23 mouse cellular contexts compared by ENCODE assay signal in genomic region chr8:11354800-11355451, GRCm38 (mm10). TPM values are rescaled to one million over a fixed set of nuclear protein-coding genes. Genes with fewer than 3 reads are reported as not detected.
DNase-seq lines count a peak whose midpoint lies in the region; ATAC-seq and TF ChIP-seq lines count a peak whose summit lies in the region.
"Had no signal": no experiment of that assay in that cellular context is flagged by ENCODE, and none has a peak within 500 bp of the region (broad histone marks: within the 10 kb centered on the region; RNA-seq: fewer than 3 reads in every experiment).

No protein-coding gene starts in this region.

- 94% methylated on average over 8 of the region's 8 CpGs for WGBS in heart, postnatal 0 days
- 68% methylated on average over 8 of the region's 8 CpGs for WGBS in liver, embryonic 14.5 days (ENCODE audit: insufficient replicate concordance)
- 86% methylated on average over 8 of the region's 8 CpGs for WGBS in liver, embryonic 11.5 days
- 81% methylated on average over 8 of the region's 8 CpGs for WGBS in bone marrow, adult 2 months

- peak; percentile 8 for TF ChIP-seq RAD21 in CH12.LX (IDR thresholded peaks at IDR 0.05; ENCODE audit: low read depth, low read length)

- peaks cover 36% of the 10 kb centered on the region for H3K4me1 ChIP-seq in heart, postnatal 0 days (ENCODE audit: control insufficient read depth, insufficient read depth)
- no peaks in the 10 kb centered on the region for H3K4me1 ChIP-seq in liver, embryonic 14.5 days (replicated peaks; ENCODE audit: control insufficient read depth in 2 of 2, insufficient read depth in 2 of 2, low read length in 1 of 2)
- no peaks in the 10 kb centered on the region for H3K4me1 ChIP-seq in liver, embryonic 11.5 days (replicated peaks; ENCODE audit: control insufficient read depth, insufficient read depth, low read length)
- peaks cover 0 to 14% of the 10 kb centered on the region in 2 experiments; a peak in 1 of 4 replicates for H3K4me1 ChIP-seq in CH12.LX (ENCODE audit: control insufficient read depth in 1 of 2, insufficient read depth in 2 of 2)
- no peaks in the 10 kb centered on the region for H3K4me1 ChIP-seq in bone marrow, adult 2 months (ENCODE audit: control insufficient read depth, insufficient read depth, low read length)
- H3K4me1 ChIP-seq: forebrain, embryonic 15.5 days; liver, embryonic 15.5 days had no signal

- H3K4me3 ChIP-seq in heart, postnatal 0 days (ENCODE audit: low read depth, low read length) = no peak overlapping the region
- H3K4me3 ChIP-seq in liver, embryonic 14.5 days (ENCODE audit: insufficient read depth in 1 of 2, low read depth in 2 of 2, low read length in 2 of 2) = no peak overlapping the region
- H3K4me3 ChIP-seq in liver, embryonic 11.5 days (ENCODE audit: low read depth, low read length) = no peak overlapping the region
- H3K4me3 ChIP-seq in CH12.LX (replicated peaks in 1 of 3; ENCODE audit: low read depth in 2 of 3, low read length in 2 of 3, poor library complexity in 1 of 3) = no peak overlapping the region
- H3K4me3 ChIP-seq in bone marrow, adult 2 months (replicated peaks; ENCODE audit: control insufficient read depth, low read depth, low read length) = no peak overlapping the region
- H3K4me3 ChIP-seq: forebrain, embryonic 15.5 days; hindbrain, embryonic 12.5 days; liver, embryonic 15.5 days; midbrain, embryonic 13.5 days had no signal

- H3K27ac ChIP-seq in heart, postnatal 0 days (ENCODE audit: low read depth) = no peak overlapping the region
- no peak overlapping the region for H3K27ac ChIP-seq in liver, embryonic 14.5 days
- no peak overlapping the region for H3K27ac ChIP-seq in liver, embryonic 11.5 days (ENCODE audit: low read depth, low read length)
- no peak overlapping the region for H3K27ac ChIP-seq in CH12.LX (ENCODE audit: insufficient read depth, low read depth)
- H3K27ac ChIP-seq in bone marrow, adult 2 months (ENCODE audit: control insufficient read depth, insufficient read depth, low read depth, low read length, poor library complexity) = no peak overlapping the region
- H3K27ac ChIP-seq: forebrain, embryonic 15.5 days; hindbrain, embryonic 12.5 days; liver, embryonic 15.5 days; midbrain, embryonic 13.5 days had no signal

- H3K27me3 ChIP-seq in heart, postnatal 0 days (ENCODE audit: control insufficient read depth, insufficient read depth, low read length) = no peaks in the 10 kb centered on the region
- no peaks in the 10 kb centered on the region for H3K27me3 ChIP-seq in liver, embryonic 14.5 days (ENCODE audit: control insufficient read depth, insufficient read depth, low read length)
- no peaks in the 10 kb centered on the region for H3K27me3 ChIP-seq in liver, embryonic 11.5 days (replicated peaks; ENCODE audit: control insufficient read depth, insufficient read depth, low read length)
- H3K27me3 ChIP-seq in CH12.LX (replicated peaks) = peaks cover 9% of the 10 kb centered on the region
- H3K27me3 ChIP-seq: forebrain, embryonic 15.5 days; hindbrain, embryonic 12.5 days; liver, embryonic 15.5 days; midbrain, embryonic 13.5 days had no signal

- H3K4me2 ChIP-seq in heart, postnatal 0 days (ENCODE audit: low read depth, low read length) = no peak overlapping the region
- no peak overlapping the region for H3K4me2 ChIP-seq in liver, embryonic 14.5 days (ENCODE audit: low read depth)
- H3K4me2 ChIP-seq in liver, embryonic 11.5 days = no peak overlapping the region
- H3K4me2 ChIP-seq in CH12.LX (ENCODE audit: insufficient read depth, low read depth, poor library complexity, severe bottlenecking) = no peak overlapping the region
- H3K4me2 ChIP-seq: forebrain, embryonic 15.5 days; hindbrain, embryonic 12.5 days; liver, embryonic 15.5 days; midbrain, embryonic 13.5 days had no signal

- no peaks in the 10 kb centered on the region for H3K79me2 ChIP-seq in CH12.LX (replicated peaks; ENCODE audit: control insufficient read depth, extremely low read depth, insufficient read depth, poor library complexity, severe bottlenecking)

- TF ChIP-seq EP300 in heart, postnatal 0 days (IDR thresholded peaks at IDR 0.05; ENCODE audit: low read depth) = no peak
- no peak for TF ChIP-seq EP300 in liver, embryonic 14.5 days (IDR thresholded peaks at IDR 0.05; ENCODE audit: low read depth)
- TF ChIP-seq EP300 in CH12.LX (IDR thresholded peaks at IDR 0.05; ENCODE audit: low read length) = no peak

- dilution Hi-C loops in CH12.LX (cut with MboI; ENCODE audit: extremely low pct_ligation_motif_present, extremely low pct_unique_long_range_greater_than_20kb, low sequenced_read_pairs) = no loop called here

- H3K9me3 ChIP-seq in heart, postnatal 0 days (replicated peaks; ENCODE audit: control insufficient read depth, low read length) = no peaks in the 10 kb centered on the region
- H3K9me3 ChIP-seq in liver, embryonic 14.5 days (ENCODE audit: control insufficient read depth, low read length) = no peaks in the 10 kb centered on the region
- H3K9me3 ChIP-seq in liver, embryonic 11.5 days (ENCODE audit: control insufficient read depth, low read length) = no peaks in the 10 kb centered on the region
- H3K9me3 ChIP-seq in CH12.LX (replicated peaks; ENCODE audit: low read length) = peaks cover 2% of the 10 kb centered on the region
- H3K9me3 ChIP-seq: forebrain, embryonic 15.5 days; G1E; hindbrain, embryonic 12.5 days; liver, embryonic 15.5 days; midbrain, embryonic 13.5 days had no signal

- TF ChIP-seq POLR2A in CH12.LX (IDR thresholded peaks at IDR 0.05; ENCODE audit: low read depth, low read length) = no peak
- no peak for TF ChIP-seq POLR2A in bone marrow, adult 2 months (IDR thresholded peaks at IDR 0.05; ENCODE audit: borderline replicate concordance, control insufficient read depth, low read depth, low read length)

- in situ Hi-C loops in CH12.LX (cut with MboI; ENCODE audit: low pct_ligation_motif_present, low pct_unique_long_range_greater_than_20kb, low sequenced_read_pairs) = no loop called here

- DNase-seq in heart, postnatal 0 days (ENCODE audit: low spot score) = no peak
- no peak for DNase-seq in heart, adult 18-20 months
- DNase-seq in liver, embryonic 14.5 days (ENCODE audit: low read depth in 3 of 3, low spot score in 3 of 3) = no peak
- no peak for DNase-seq in liver, embryonic 11.5 days (ENCODE audit: low spot score)
- no peak for DNase-seq in CH12.LX (ENCODE audit: extremely low read depth)
- DNase-seq in cerebellum, postnatal 36 days = no peak
- DNase-seq in spleen, postnatal 14 days (ENCODE audit: low spot score in 2 of 2) = no peak
- DNase-seq: adrenal gland, adult 2 months; B cell, adult 2 months; cerebellum, adult 11-12 months; cerebellum, postnatal 25 days; heart, adult 11 months; kidney, adult 11 months; kidney, postnatal 36 days; left cerebral cortex, postnatal 4 days; thymus, adult 18-20 months had no signal

- peaks cover 28% of the 10 kb centered on the region for H3K36me3 ChIP-seq in heart, postnatal 0 days (replicated peaks; ENCODE audit: control insufficient read depth, insufficient read depth, low read length)
- H3K36me3 ChIP-seq in liver, embryonic 14.5 days (replicated peaks; ENCODE audit: control insufficient read depth, insufficient read depth, low read depth) = no peaks in the 10 kb centered on the region
- H3K36me3 ChIP-seq in liver, embryonic 11.5 days (ENCODE audit: control insufficient read depth, insufficient read depth, low read length) = no peaks in the 10 kb centered on the region
- H3K36me3 ChIP-seq in CH12.LX (replicated peaks in 1 of 2; ENCODE audit: control insufficient read depth in 1 of 2, insufficient read depth in 1 of 2, low read length in 1 of 2) = no peaks in the 10 kb centered on the region
- H3K36me3 ChIP-seq: forebrain, embryonic 15.5 days; G1E; hindbrain, embryonic 12.5 days; liver, embryonic 15.5 days; midbrain, embryonic 13.5 days had no signal

- no peak overlapping the region for H3K9ac ChIP-seq in heart, postnatal 0 days (replicated peaks; ENCODE audit: low read depth, low read length)
- no peak overlapping the region for H3K9ac ChIP-seq in liver, embryonic 14.5 days (replicated peaks)
- H3K9ac ChIP-seq in liver, embryonic 11.5 days (ENCODE audit: low read depth, low read length) = no peak overlapping the region
- H3K9ac ChIP-seq in CH12.LX (ENCODE audit: insufficient read depth, low read depth) = no peak overlapping the region
- H3K9ac ChIP-seq: forebrain, embryonic 15.5 days; hindbrain, embryonic 12.5 days; liver, embryonic 15.5 days; midbrain, embryonic 13.5 days had no signal

- ATAC-seq in heart, postnatal 0 days (ENCODE audit: insufficient read depth, low read depth) = no peak
- ATAC-seq in liver, embryonic 14.5 days (ENCODE audit: insufficient read depth) = no peak
- ATAC-seq in liver, embryonic 11.5 days (replicated peaks; ENCODE audit: low FRiP score) = no peak
- ATAC-seq: forebrain, embryonic 15.5 days; midbrain, embryonic 13.5 days had no signal

- TF ChIP-seq CTCF in heart, postnatal 0 days (IDR thresholded peaks at IDR 0.05; ENCODE audit: low read depth) = peak; percentile 34
- TF ChIP-seq CTCF in liver, embryonic 14.5 days (IDR thresholded peaks at IDR 0.05; ENCODE audit: low read depth) = peak; percentile 39; the same call in 1 of the 2 replicates
- TF ChIP-seq CTCF in CH12.LX (conservative IDR thresholded peaks at IDR 0.05 in 1 of 2, IDR thresholded peaks at IDR 0.05 in 1 of 2; ENCODE audit: low read depth in 2 of 2, low read length in 2 of 2) = peak; percentile 15 to 26; a peak in 2 of 4 replicates
- TF ChIP-seq CTCF in bone marrow, adult 2 months (IDR thresholded peaks at IDR 0.05; ENCODE audit: control insufficient read depth, insufficient read depth, low read length) = peak; percentile 28; the same call in 1 of the 2 replicates

RNA-seq across cellular contexts. Expression of gene Col4a1, which starts 42.3 kb away (rescaled TPM):
- total RNA-seq in heart, postnatal 0 days (2014; rRNA removed; ENCODE audit: low replicate concordance) = 921 and 1,061 TPM in 2 replicates
- 163 and 191 TPM in 2 replicates for polyA plus RNA-seq in heart, postnatal 0 days (2015; fragmentation: Nextera tagmentation; extraction: Ambion mirVana)
- total RNA-seq in heart, adult 18-20 months (2021) = 100 to 1,000 TPM; 217 to 274 TPM
- polyA plus RNA-seq in liver, embryonic 14.5 days (2012; rRNA removed) = 15.4 and 16.3 TPM in 2 replicates
- 13.5 and 14.4 TPM in 2 replicates for polyA plus RNA-seq in liver, embryonic 14.5 days (2014; fragmentation: Nextera tagmentation; extraction: Ambion mirVana)
- 40.8 and 45.7 TPM in 2 replicates for polyA plus RNA-seq in liver, embryonic 11.5 days (2014; fragmentation: Nextera tagmentation; extraction: Ambion mirVana)
- total RNA-seq in CH12.LX (2012; rRNA removed) (0.04 TPM in 1 of 2 replicates, not detected in the other), CH12.LX (2014; rRNA removed) (0.13 and 0.36 TPM in 2 replicates)
- polyA plus RNA-seq in CH12.LX (2012; ENCODE audit: insufficient read length, low read depth) = 0.27 TPM in 1 of 2 replicates, not detected in the other
- 6.7 and 12.7 TPM in 2 replicates for polyA plus RNA-seq in bone marrow, adult 2 months (2011; ENCODE audit: insufficient read depth, insufficient read length, low replicate concordance, missing spikeins)
- total RNA-seq: neutrophil, adult 5-6 weeks had no signal
- polyA plus RNA-seq: G1E had no signal

RNA-seq across cellular contexts. Expression of gene Col4a2, which starts 42.3 kb away (rescaled TPM):
- total RNA-seq in heart, postnatal 0 days (2014; rRNA removed; ENCODE audit: low replicate concordance) = 315 and 329 TPM in 2 replicates
- 87.7 and 98.5 TPM in 2 replicates for polyA plus RNA-seq in heart, postnatal 0 days (2015; fragmentation: Nextera tagmentation; extraction: Ambion mirVana)
- 100 to 1,000 TPM; 127 to 140 TPM for total RNA-seq in heart, adult 18-20 months (2021)
- polyA plus RNA-seq in liver, embryonic 14.5 days (2012; rRNA removed) = 4.7 TPM in 2 replicates
- polyA plus RNA-seq in liver, embryonic 14.5 days (2014; fragmentation: Nextera tagmentation; extraction: Ambion mirVana) = 4.9 and 5.3 TPM in 2 replicates
- 12.2 and 13.1 TPM in 2 replicates for polyA plus RNA-seq in liver, embryonic 11.5 days (2014; fragmentation: Nextera tagmentation; extraction: Ambion mirVana)
- total RNA-seq in CH12.LX (2012; rRNA removed) = 0.04 TPM in 2 replicates
- total RNA-seq in CH12.LX (2014; rRNA removed) = not detected in 2 replicates
- 0.07 and 0.11 TPM in 2 replicates for polyA plus RNA-seq in CH12.LX (2012; ENCODE audit: insufficient read length, low read depth)
- polyA plus RNA-seq in bone marrow, adult 2 months (2011; ENCODE audit: insufficient read depth, insufficient read length, low replicate concordance, missing spikeins) = 3.9 and 4.4 TPM in 2 replicates
- total RNA-seq: neutrophil, adult 5-6 weeks had no signal
- polyA plus RNA-seq: G1E had no signal
